Mouse (Mus musculus): ENCODE results near the gene D17H6S53E.
"Not testable (repeated sequence)": the region's sequence is repeated elsewhere in the genome, so short reads cannot be mapped to it uniquely, and the experiment has no call there.

Gene D17H6S53E

DNA sequence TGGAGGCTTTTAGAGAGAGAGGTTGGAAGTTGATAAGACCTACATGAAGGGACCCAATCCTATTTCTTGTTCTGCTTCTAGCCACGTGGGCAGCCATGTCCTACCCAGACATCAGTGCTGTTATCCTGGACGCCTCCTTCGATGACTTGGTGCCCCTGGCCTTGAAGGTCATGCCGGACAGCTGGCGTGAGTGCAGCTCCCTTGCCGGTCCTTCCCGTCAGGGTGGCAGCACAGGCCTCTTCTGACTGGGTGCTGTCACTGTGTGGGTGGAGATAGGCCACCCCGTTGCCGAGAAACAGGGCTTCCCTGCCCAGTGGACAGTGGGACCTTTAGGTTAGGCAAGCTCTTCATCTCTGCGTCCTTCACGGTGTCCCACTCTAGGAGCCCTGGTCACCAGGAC, 25.0 kb upstream of the D17H6S53E start:
- DNase-seq (ENCODE audit: low read depth, low spot score): no peak

DNA sequence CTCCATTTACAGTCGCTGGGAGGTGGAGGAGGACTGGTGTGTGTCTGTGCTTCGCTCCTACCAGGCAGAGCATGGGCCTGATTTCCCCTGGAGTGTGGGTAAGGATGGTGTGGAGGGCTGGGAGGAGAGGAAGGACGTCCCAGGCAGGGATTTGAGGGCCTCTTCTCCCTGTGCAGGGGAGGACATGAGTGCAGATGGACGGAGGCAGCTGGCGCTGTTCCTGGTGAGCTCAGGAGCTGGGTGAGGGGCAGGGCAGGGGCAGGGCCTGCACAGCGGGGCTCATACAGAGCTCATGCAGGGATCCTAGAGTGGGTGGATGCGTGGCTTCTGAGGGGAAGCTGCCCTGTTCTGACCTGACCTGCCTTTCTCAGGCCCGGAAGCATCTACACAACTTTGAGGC, 23.9 kb upstream of the D17H6S53E start:
- no peak for DNase-seq (ENCODE audit: low read depth, low spot score)

DNA sequence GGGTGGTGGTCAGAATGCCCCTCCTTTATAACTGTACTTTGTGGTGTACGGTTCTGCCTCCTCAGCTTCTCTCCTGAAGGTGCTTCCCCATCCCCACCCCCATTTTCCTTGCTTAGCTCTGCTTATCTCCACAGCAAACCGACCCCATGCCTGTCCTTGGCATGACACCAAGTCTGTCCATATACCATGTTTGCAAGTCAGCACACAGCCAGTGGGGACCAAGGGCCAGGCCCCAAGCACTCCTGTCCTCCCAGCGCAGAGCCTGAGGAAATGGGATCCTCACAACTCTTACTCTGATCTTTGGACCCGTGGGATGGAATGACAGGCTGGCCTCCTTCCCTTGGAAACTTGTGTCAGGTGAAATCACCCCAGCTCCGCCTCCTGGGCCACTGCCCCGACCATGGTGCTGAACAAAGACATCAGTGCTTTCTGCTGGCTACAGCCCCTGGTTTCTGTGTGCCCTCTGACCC, 22.9 kb upstream of the D17H6S53E start:
- DNase-seq (ENCODE audit: low read depth, low spot score): no peak

DNA sequence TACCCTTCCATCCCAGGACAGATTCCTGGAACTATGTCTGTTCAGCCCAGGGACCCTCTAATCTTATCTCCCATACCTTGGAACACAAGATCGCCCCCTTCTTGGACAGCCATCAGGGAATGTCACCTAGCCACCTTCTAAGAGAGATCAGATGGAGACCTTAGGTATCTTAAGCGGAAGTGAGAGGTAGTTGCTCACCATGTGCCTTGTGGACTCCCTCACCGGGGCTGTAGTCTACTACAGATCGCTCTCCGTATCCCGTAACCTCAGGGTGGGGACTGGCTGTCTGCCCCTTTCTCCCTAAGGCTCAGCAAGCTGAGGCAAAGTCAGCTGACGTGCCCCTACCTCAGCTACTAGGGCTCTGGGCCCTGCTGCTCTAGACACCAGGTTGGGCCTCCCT, 22.1 kb upstream of the D17H6S53E start:
- DNase-seq (ENCODE audit: low read depth, low spot score): no peak

DNA sequence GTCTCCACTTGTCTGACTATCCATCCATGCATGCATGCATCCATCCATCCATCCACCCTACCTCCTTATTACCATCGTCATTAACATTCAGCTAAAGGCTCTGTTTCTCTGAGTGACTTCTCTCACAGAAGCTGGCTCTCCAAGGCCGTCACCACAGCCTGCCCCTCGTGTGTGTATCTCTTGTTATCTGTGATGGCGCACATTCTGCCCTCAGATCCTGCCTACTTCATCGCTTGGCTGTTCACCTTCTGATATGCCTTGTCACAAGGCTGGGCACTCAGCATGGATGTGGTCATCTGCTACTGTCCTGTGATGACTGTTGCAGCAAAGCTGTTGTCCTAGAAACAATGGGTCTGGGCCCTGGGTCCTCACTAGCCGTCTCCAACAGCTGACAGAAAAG, 21.4 kb upstream of the D17H6S53E start:
- DNase-seq (ENCODE audit: low read depth, low spot score): no peak

DNA sequence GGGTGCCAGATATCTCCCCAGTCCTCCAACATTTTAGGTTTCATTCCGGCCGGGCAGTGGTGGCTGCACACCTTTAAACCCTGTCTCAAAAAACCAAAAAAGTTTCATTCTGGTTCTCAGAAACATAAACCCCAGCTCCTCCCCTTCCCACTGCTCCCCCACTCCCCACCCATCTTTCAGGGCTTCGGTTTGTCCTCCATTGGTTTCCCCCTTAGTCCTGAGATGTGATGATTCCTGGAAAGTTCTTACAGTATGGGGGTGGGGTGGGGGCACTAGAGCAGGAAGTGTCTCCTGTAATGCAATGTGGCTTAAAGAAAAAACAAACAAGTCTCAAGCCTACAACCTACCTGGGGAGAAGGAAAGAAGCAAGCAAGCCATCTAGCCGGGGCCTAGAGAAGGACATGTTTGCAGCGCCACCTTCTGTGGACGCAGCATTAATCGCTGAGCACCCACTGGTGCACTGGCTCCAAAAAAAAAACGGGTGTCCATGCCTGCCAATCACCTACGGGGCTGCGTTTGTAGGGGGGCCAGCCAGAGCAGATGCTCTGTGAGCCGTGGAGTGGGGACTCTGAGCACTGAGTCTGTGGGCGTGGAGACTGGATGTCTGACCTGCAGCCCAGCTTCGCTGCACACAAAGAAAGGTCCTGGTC, 20.3 kb upstream of the D17H6S53E start:
- no peak for DNase-seq (ENCODE audit: low read depth, low spot score)

DNA sequence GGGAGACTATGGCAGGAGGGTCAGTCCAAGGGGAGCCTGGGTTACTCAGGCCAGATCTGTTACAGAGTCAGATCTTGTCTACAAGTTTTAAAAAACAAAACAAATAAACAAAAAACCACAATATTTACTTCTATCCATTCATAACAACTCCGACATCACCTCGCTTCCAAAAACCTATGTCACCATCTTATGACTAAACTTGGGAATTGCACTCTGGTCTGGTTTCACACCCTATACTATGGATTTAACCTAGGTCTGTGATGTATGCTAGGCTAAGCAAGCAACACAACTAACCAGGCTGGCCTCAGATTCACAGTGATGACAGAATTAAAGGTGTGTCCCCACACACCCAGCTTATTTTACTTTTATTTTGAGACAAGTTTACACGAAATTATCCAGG, 19.7 kb upstream of the D17H6S53E start:
- no peak for DNase-seq (ENCODE audit: low read depth, low spot score)

DNA sequence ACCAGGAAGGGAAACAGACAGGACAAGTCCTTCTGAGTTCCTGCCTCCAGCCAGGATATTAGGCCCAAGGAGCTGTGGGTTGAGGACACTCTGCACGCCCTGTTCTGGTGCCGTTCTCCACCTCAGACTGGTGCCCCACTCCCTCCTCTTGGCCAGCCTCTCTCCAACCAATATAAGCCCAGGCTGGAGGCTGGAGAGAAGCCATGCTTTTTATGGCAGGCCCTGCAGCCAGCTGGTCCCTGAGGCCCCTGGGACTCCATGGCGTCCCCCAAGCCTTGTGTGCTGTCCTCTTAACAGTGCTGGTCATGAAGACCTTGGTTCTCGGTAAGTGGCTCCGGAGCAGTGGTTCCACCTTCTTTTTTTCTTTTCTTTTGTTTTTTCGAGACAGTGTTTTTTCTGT, 18.1 kb upstream of the D17H6S53E start, which contains the start of gene Ly6g5c:
Ly6g5c (plus strand) TSS at position 183 of the 400 bp plus-strand sequence.
- no peak for DNase-seq (ENCODE audit: low read depth, low spot score)

DNA sequence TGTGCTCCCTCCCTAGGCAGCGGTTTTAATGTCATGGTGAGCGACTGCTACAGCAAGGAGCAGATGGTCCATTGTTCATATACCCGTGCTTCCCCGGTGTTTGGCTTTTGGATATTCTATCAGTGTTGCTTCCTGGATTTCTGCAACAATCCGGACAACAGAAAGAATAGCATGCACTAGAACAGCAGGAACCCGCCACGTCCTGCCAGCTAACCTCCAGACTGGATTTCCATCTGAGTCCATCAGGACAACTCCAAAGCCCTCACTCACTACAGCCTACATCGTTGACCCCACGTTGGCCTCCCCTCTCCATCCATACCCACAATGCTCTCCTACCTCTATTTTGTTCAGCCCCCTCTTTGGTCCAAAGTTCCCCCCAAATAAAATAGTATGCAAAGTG, 14.4 kb upstream of the D17H6S53E start:
- no peak for DNase-seq (ENCODE audit: low read depth, low spot score)

DNA sequence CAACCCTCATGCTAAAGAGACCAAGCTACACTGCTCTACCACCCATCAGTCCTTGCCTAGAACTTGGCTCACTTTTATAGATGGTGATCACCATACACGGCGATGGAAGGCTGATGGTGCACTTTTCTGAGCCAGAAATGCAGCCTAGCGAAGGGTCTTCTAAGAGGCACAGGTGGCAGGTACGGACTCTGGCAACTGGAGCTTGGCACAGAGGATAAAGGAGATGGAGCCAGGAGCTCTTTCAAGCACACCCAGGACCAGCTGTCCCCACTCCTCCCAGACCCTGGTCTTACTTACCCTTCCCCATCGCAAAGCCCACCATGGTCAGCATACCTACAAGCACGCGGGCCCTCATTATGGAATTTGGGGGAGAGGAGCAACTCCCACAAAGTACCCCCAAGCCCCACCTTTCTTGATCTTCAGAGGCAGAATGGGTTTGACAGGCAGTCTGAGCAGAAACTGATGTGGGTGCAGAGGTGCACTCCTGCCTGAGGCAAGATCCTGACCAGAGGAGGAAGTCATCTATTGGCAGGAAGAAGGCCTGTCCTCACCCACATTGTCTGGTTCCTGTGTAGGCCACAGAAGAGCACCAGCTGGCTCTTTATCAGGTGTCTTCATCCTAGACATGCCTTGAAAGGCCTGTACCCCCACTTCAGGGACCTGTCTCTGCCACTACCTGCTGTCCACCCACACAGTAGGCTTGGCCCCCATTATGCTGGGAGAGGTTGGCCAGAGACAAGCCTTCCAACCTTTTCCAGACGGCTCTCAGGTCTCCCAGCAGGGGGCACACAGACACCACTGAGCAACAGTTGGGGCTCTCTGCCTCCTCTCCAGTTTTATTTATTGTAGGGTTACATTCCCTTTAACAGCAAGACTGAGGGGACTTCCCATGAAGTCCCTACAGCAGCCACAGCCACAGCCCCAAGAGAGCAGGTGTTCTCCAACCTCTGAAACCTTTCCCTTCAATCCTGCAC, 10.8 kb upstream of the D17H6S53E start, which contains the start of gene Ly6g5b:
Ly6g5b (minus strand) TSS at position 383 of the 974 bp plus-strand sequence.
- no peak for DNase-seq (ENCODE audit: low read depth, low spot score)

DNA sequence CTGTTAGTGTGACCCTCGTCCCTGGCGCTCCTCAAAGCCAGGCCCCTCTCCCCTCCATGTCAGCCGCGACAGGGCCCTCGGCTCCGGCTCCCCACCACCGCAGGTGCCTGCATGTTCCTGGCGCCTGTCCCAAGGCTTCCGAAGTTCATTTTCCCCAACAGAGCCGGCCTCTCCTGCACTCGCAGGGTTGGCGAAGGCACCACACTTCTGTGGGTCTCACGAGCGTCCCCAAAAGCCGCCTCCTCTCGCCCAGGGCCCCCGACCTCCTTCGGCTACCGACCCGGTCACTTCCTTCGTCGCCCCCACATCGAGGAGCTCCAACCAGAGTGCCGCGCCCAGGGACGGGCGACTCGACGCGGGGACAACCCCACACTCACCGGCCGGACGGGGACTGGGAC, 5.4 kb upstream of the D17H6S53E start:
- no peak for DNase-seq (ENCODE audit: low read depth, low spot score)

DNA sequence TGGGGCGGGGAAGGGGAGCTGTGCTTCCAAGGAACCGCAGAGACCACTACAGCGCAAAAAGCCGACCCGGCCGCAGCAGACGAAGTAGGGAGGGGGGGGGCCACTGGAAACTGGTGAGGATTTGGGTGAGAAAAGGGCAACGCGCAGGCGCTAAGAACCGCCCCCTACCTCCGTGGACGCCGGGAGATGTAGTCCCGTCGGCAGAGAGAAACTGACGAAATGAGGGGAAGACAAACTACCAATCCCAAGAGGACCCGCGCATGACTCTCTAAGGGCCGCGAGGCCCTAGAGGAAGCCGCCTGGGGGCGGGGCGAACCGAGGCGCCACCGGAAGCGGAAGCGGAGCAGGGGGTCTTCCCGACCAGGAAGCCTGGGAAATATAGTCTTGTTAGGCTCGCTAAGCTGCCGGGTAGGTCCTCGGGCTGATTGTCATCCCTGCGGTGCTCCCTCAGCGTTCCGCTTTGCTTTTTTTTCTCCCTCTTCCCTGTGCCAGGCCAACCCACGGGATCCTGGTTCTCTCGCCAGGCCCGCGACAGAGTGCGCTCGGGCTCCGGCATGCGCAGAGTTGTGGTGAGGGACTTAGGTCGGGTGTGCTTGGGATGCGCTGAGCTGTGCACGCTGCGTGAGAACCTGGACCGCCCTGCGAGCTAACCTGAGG, 4.9 kb upstream of the D17H6S53E start, which contains the start of gene Gpank1:
Gpank1 (plus strand) TSS at position 313 of the 657 bp plus-strand sequence.
- DNase-seq (ENCODE audit: low read depth, low spot score): peak; percentile 91

DNA sequence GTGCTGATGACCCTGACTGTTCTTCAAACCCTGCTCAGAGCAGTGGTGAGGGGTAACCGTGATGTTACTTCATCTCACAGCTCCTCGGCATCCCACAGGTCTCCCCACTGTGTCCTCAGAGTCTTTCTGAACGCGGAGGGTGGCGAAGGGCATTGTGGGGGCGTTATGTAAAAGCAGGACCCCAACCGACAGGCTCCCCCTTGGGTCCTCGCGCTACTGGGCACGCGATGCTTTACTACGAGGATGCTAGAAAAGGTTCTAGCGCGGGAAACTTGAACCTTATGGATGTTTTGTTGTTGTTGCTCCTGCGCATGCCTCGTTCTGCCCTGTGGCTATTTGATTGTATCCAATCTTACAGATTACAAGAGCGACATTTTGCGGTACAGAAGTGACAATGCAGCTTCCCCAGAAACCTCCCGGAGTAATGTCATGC, 4.3 kb upstream of the D17H6S53E start, which contains the start of gene Csnk2b:
Csnk2b (minus strand) TSS at position 183 of the 433 bp plus-strand sequence.
- DNase-seq (ENCODE audit: low read depth, low spot score): no peak

DNA sequence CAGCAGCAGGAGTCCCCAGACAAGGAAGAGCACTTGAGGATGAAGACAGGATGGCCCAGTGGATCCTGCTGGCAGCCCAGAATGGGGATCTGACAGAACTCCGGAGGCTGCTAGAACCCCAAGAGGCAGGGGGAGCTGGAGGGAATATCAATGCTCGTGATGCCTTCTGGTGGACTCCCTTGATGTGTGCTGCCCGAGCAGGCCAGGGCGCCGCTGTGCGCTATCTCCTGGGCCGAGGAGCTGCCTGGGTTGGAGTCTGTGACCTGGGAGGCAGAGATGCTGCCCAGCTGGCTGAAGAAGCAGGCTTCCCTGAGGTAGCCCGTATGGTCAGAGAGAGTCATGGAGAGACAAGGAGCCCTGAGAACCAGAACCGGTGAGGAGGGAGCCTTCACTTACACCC, 2.9 kb upstream of the D17H6S53E start:
- not testable (repeated sequence) for DNase-seq (ENCODE audit: low read depth, low spot score)

DNA sequence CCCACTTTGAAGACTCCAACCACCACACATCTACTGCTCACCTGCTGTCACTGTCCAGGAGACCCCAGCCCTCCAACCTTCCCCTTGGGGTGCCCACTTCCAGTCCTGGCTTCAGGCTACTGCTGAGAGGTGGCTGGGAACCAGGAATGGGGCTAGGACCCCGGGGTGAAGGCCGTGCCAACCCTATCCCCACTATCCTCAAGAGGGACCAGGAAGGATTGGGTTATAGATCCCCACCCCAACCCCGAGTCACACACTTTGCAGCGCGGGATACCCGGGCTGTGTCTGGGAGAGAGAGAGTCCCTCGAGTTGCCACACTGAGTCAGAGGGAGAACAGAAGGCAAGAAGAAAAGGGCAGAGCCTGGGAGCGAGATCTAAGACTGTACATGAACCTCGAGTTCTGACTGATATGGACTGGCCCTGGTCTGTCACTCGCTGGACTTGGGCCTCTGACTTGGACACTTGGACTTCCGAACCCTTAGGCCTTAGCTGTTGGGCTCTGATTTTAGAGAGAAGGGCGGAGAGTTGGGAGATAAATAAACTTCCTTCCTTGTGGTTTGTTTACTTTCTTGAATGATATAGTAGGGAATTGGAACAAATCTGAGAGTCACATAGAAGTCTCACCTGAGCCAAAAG, 1.8 kb upstream of the D17H6S53E start:
- DNase-seq (ENCODE audit: low read depth, low spot score): not testable (repeated sequence)

DNA sequence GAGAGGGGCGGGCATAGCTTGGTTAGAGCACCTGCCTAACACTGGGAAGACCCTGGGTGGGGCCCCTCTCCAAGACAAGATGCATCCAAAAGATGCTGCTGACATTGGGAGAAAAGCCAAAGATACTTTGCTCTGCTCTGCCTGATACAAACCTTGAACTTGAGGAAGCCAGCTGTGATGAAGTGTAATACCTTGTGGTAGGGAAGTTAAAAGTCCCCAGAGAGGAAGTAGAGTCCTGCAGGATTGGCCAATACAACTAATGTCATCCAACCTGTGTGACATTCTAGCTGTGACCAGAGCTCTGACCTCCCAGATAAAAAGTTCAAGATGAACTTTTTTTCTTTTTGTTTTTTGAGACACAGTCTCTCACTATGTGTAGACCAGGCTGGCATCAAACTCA, 1.1 kb upstream of the D17H6S53E start:
- no peak for DNase-seq (ENCODE audit: low read depth, low spot score)

DNA sequence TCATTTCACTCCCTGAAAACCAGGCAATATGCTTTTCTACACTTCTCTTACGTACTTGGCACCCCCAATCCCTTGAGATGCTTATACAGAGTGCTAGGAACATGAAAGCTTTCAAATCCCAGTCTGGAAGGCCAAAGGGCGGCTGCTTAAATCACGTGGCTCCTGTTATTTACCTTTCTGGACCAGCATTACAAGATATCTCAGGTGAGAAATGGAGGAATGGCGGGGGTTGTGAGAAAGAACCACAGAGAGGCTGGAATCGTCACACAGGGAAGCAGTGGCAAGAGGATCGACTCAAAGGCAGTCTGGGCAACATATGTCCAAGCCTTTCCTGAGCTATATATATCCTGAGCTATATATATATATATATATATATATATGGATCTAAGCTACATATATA, 595 bp upstream of the D17H6S53E start:
- no peak for DNase-seq (ENCODE audit: low read depth, low spot score)

DNA sequence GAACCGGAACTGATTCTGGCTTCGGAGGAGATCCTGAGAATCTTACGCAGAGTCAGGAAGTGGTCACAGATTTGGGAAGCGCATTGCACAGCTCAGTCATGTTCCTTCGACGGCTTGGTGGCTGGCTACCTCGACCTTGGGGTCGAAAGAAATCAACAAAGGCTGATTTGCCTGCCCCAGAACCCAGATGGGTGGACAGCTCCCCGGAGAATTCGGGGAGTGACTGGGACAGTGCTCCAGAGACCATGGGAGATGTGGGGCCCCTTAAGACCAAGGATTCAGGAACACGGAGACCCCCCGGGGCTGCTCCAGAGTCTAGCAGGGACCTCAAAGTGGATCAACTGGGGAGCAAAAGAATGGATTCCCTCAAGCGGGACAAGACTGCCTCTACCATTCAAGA, 844 bp downstream of the D17H6S53E start:
- DNase-seq (ENCODE audit: low read depth, low spot score): no peak

DNA sequence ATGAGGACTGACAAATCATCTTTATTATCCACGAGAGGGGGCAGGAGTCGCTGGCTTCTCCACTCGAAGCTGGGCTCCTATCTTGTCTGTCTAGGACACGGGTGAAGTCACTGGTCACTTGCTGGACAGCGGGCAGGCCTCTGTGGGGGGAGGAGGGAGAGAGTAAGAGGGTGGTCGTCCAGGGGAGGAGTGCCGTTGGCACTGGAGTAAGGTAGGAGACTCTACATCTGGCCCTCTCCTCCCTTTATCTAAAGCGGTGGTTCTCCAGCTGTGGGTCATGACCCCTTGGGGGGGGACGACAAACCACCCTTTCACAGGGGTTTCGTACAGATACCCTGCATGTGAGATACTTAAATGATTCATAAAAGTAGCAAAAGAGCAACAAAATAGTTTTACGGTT, 2.8 kb downstream of the D17H6S53E start:
- no peak for DNase-seq (ENCODE audit: low read depth, low spot score)

DNA sequence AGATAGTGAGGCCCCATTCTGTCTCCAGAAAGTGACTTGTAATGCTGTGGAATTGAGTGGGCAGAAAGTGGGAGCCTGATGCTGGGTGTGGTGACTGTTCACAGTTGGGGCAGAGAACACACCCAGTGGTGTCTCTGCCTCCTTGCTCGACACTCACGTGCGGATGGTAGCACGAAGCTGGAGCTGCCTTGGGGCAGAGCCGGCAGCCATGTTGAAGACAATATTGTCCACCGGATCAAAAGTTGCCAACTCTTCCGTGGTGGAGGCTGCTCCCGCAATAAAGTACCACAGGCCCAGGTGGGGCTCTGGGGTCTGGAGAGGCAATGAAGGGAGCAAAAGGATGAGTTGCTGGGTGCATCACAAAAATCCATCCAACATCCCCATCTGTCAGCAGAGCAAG, 4.9 kb downstream of the D17H6S53E start:
- DNase-seq (ENCODE audit: low read depth, low spot score): no peak

DNA sequence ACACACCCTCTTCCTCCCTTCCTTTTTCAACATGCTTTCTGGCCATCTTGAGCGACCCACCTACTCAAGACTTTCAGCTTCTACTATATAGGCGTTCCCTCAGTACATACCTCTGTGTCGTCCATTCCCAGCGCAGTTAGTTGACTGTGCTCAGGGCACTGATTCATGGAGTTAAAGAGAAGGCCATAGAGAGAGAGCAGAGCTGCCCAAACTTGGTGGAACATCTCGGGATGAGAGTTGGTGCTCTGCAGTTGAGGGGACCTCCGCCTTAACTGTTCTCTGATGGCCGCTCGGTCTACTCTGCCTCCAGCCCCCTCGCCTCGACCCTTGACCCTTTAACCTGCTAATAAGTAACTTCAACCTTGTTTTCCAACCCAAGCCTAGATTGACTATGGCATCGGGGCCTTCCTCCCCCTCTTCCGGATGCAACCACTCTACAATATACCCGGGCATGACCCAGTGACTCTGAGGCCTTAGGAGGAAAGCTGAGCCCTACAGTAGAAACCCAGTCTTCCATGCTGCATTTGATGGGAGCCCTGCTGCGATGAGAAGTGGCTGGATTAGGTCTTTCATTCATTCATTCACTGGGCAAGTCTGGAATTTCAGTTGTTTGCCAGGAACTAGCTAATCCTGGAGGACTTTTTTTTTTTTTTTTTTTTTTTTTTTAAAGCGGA, 5.5 kb downstream of the D17H6S53E start, which contains the start of gene Apom:
Apom (minus strand) TSS at position 551 of the 674 bp plus-strand sequence.
- DNase-seq (ENCODE audit: low read depth, low spot score): no peak

Data from c-Kit-negative CD71-positive TER-119-positive erythroid progenitor cells, embryonic 14.5 days (primary cell).